Mouse (Mus musculus) v-Abl transformed pro-B cells (cell line): ENCODE data around the gene Cercam.

Experiments used
- in situ Hi-C, 2 experiments: fragments of 400-800 bp; cut with MboI; formaldehyde crosslinking; loops; one replicate each; pipeline ENCODE4 v1.15.1; 2025; ENCODE audit not compliant: unreplicated experiment in 2 of 2

The Cercam gene

DNA sequence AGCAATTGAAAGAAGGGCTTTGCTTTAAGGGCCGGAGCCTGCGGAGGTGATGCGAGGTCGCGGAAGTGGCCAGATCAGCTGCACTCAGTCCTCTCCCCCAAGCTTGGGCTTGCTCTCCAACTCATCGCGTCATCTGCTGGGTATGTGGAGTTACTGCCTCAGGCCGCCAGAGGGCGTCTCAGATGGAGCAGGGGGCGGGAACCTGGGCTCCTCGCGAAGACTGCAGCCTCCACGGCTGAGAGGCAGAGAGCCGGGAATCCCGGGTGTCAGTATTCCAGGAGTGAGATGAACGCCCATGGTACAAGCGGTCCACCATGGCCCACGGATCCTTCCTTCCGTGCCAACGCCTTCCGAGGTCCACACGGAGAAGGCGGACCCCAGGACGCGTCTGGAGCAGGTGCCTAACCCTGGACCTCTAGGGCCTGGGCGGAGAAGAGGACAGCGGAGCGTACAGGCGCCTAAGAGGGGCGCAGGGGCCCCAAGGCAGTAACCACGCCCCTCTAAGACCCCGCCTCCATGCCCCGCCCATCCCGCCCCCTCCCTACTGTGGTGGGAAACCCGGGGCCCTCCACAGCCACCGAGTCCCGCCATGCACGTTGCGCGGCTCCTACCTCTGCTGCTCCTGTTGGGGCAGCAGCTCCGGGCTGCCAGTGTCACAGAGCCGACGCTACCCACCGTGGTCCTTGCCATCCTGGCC is at the start of gene Cercam:
Cercam (plus strand) TSS at position 216 of the 697 bp plus-strand sequence.
- in situ Hi-C loops = loop anchor here in 1 of 2 experiments (10.0 kb wide), 1 partner anchor 104 kb away; no protein-coding TSS in a partner anchor

DNA sequence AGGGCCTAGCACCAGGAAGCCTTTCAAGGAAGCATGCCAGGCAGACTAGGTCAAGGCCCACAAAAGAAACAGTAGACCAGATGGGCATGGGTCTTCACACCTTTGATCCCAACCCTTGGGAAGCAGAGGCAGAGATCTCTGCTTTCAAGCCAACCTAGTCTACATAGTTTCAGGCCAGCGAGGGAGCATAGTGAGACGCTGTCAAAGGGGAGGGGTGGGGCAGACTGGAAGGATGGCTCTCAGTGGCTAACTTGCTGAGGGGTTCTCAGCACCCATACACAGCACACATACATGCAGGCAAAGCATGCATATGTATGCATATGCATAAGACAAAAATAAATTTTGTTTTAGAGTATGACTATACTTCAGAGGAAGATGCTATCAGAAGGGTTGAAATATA is 49.6 kb upstream of the Cercam start:
- in situ Hi-C loops = loop anchor here (5.0 kb wide), 3 partner anchors 38 to 158 kb away; no protein-coding TSS in a partner anchor

DNA sequence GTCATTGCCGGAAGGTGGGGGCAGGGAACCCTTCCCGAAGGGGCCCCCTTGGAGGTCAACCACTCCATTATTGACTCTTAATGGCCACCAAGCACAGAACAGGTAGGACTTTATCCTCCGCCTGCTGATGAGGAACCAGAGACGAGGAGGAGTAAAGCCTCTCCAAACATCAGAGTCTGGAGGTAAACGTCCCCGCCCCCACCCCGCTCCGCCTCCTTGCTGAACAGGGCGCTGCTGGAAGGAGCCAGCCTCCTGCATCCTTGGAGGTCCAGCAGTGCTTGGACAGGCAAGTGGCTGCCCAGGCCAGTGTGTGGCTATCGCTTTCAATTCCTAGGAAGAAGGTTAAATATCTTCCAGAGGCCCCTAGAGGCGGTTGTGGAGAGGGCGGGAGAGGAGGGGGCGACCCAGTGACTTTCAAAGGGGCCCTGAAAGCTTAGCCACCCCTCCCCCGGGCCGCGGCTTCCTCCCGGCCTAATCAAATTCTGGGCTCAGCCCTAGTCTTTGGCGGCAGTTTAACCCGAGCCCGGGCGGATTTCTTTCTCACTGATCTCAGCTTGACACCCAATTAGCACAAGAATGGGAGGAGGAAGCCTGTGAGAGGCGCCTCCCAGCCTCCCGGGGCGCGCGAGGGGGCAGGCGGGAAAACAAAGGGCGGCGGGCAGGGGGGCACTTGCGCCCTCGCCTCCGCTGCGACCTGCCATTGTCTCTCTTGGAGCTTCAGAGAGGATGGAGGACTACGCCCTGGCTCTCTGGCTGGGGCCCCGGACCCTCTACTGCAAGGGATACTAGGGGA is 48.7 kb upstream of the Cercam start, which contains the start of gene Urm1:
Urm1 (plus strand) TSS at position 51 of the 793 bp plus-strand sequence.
- in situ Hi-C loops = no loop called here

DNA sequence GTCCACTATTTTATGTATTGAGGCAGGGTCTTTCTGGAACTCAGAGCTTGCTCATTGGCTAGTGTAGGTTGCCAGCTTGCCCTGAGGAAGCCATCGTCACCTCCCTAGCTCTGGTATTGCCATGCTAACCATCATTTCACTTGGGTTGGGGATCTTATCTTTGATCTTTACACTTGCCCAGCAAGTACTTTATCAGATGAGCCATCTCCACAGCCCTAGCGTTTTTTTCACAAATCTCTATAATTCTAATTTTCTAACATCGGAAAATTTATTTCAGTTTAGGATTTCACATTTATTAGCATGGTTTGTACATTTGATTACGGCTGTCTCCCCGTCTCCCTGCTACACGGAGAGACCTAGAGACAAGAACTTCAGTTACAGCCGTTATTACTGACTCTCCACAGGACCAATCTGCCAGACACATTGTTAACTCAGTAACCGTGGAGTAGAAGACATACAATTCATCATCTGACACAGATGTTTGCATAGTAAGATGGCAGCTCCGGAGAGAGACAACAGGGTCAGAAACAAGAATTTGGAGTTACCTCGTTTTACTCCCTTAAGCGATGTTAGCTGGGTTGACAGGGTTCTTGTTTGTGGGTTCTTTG is 42.5 kb upstream of the Cercam start:
- in situ Hi-C loops = no loop called here

DNA sequence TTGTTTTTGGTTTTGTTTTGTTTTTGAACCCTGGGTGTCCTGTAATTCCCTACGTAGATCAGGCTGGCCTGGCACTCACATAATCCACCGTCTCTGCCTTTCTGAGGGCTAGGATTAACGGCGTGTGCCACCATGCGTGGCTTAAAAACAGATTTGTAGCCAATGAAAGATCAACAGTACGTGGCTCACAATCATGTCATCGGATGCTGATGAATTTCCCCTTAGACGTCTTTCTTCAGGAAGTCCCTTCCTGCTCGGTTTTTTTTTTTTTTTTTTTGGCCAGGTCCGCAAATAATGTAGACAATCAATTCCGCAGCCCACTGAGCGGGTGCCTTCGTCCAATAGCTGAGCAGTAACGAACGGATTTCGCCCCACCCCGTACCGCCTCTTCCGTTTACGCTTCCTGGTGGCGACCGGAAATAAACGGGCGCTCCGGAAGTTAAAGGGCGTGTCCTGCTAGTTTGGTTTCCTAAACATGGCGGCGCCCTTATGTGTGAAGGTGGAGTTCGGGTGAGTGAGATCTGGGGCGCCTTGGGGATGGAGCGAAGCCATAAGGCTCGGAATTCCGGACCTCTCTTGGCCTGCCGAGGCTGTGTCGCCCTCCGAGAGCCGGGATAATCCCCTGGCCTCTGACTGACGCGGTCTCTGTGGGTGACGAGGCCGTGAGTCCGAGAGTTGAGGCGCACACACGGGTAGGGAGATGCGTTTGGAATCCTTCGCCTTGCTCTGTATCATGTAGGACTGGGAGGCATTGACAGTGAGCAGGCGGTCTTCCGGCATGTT is 41.8 kb upstream of the Cercam start:
- in situ Hi-C loops = no loop called here

DNA sequence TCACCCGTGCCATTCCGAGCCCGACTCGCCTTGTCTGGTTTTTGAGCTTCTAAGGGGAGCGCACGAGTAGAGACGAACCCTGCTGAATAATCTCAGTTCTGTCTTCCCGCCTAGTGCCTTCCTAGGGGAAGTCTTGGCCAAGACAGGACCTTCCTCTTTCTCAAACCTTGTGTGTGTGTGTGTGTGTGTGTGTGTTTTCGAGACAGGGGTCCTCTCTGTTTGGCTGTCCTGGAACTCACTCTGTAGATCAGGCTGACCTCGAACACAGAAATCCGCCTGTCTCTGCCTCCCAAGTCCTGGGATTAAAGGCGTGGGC is 41.3 kb upstream of the Cercam start:
- in situ Hi-C loops = no loop called here

DNA sequence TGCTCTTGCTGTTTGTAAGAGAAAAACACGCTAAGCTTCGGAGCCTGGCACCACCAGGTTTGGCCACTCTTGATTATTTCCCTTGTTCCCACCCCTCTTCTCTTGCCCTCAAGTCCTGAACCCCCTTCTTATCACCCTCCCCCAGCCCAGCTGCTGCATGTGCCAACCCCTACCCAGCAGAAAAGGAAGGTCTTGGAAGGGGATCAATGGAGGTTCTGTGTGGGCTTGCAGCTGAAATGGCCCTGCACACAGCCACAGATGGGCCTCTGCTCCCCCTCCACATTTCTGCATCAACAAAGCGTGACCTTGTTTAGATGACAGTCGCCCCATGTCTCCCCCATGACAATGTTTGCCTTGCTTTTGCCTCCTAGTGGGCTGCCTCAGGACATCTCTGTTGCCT is 37.9 kb upstream of the Cercam start:
- in situ Hi-C loops = no loop called here

DNA sequence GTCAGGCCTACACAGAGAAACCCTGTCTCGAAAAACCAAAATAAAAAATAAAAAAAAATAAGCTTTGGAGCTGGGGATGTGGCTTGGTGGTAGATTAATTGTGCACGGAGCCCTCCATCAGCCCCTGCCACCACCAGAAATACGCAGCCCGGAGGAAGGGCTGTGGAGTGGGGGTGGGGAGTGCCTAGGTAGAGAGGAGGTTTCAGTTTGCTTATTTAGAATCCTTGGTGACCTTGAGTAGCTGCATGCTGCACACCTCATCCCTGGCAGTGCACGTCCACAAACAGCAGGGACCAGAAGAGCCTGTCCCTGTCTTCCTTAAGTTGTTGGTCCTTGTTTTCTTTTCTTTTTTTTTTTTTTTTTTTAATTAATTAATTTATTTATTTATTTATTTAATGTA is 35.2 kb upstream of the Cercam start:
- in situ Hi-C loops = no loop called here

DNA sequence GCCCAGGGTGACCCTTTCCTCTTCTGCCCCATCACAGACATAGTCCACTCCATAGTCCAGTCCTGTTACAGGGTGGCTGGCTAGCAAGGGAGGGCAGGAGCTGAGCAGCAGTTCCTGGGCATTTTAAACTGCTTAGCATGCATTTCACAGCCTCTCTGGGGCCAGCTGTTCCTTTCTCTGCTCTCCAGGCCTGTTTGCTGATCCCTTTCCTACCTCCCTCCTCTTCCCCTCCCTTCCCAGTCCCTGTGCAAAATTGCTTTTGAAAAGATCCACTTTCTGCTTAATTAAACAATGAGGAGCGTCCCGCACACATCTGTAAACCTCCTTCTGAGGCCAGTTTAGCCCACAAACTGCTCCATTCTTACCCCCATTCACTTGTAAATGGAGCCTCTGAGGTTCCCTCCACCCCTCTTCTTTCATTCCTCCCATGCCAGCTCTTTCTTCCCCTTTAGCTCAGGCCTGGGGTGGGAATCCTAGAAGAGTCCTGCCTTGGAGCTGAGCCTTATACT is 33.5 kb upstream of the Cercam start:
- in situ Hi-C loops = no loop called here

DNA sequence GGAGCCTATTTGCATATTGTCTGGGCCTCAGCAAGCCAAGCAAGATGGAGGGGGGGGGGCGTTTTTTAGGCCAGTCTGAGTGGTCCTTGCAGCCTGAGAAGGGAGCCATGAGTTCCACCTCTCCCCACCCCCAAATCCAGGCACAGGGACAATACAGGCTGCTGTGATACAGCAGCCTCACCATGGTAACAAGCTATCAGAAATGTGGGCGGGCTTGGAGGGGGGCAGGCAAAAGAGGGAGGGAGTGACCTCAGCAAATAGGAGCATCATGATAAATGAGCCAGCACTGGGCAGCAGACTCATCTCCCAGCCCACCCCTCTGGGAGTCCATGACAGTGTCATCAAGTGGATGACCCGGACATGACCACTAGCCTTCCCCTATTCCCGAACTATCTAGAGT is 29.5 kb upstream of the Cercam start:
- in situ Hi-C loops = no loop called here

DNA sequence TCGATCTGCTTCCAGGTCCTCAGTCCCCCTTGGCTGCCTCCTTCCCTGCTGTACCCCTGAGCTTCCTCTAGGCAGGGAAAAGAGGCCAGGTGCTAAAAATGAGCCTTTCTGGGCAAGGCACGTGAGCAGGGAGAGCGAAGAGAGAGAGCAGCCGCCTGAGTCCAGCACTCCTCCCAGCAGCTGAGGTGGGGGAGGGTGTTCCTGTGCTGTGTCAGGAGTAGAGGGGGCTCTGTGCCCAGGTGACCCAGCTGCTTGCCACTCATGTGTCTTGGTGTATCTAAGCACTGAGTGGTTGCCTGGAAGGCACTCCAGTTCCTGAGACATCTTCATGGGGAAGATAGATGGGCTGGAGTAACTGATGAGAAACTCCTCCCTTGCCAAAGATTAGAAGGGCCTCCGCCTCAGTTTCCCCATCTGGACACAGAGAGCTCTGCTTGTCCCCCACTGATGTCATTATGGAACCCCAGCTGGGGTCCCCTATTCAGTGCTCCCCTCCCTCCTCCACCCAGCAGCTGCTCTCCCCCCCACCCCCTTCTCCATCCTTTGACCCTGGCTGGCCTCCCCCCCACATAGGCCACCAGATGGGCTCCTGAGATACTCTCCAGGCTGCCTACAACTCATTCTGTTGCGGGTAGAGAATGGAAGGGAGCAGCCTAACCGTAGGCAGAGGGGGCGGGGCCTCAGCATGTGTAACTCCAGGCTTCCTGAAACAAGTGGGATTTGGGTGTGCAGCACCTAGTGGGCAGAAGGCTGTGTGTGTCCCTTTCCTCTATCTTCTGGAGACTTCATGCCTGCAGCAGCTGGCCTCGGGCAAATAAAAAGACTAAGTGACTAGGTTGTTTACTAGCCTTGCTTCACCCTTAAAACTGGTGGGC is 25.5 kb upstream of the Cercam start:
- in situ Hi-C loops = no loop called here

DNA sequence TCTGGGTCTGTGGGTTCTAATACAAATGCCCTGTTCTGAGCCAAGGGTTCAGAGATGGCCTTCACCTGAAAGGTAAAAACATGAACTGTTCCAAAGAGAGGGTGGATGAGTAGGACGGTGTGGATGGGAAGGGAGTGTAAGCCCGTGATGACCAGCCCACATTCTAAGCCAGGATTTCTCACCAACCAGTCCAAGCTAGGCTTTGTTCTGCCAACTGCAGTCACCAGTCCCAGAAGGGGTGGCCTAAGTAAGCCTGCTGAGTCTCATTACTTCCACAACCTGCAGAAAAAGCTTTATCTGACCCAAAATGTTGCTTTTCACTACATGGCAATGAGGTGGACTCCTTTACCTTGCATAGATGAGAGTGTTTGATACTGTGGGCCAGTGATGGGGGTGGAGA is 24.8 kb upstream of the Cercam start:
- in situ Hi-C loops = no loop called here

DNA sequence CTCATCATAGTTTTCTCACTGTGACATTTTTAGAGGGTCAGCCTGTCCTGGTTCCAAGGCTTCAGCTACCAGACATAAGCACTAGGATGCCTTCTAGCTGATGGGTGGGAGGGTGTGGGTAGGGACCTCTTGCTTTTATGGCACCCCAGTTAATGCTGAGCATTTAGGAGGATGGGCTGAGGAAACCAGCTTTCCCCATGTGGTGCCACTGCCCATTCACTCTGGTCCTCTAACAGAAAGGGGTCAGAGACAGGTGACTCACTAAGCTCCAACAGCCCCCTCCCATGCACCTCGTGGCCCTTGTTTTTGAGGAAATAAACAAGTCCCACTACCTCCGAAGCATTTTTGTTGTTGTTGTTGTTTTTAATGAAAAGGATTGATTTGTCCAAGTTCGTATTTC is 24.3 kb upstream of the Cercam start:
- in situ Hi-C loops = no loop called here

DNA sequence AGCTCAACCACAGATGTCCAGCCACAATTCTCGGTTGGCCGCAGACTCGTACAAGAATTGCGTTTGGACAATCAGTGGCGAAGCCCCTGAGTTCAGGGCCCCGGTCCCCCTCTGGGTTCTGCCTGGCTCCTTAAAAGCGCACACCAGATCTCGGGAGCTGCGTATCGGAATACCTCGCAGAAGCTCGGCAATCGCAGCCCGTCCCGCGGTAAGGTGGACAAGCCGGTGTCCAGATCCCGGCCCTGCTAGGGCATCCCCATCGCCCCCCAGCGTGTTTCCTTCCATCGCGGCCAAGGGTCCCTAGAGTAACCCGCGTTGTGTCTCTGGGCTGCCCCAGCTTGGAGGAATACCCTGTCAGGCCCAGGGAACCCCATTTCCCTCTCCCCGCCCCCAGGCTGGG is 23.3 kb upstream of the Cercam start:
- in situ Hi-C loops = no loop called here

DNA sequence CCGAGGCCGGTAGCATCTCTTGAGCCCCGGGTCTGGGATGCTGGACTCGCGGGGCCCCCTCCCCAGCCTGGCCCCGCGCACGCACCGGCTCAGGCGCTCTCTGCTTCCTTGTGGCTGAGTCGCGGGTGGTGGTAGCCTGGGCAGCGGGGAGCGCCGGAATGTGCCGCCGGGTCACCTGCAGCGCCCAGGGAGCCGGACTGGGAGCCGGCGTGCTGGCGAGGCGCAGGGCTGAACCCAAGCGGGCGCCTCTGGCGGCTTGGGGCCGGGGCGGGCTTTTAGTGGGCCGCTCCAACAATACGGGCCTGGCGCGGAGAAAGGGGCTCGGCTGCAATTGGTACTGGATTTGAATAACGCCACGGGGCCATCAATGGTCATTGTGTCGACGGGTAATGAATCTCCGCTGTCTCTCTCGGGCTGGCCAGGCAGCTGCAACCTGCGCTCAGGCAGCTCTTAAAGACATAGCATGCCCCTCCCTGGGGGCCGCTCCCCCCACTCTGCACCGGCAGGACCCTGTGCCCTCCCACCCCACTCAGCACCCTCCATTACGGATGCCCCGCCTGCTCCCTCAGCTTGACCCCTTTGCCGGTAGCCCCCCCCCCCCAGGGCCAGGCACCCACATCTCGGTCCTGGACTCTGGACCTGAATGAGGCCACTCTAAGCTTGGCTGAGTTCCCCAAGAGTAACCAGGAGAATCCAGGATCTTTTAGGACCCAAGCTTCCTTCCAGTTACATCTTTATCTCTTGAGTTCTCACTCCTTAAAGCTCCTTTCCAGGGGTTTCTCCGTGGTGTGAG is 22.7 kb upstream of the Cercam start:
- in situ Hi-C loops = no loop called here

DNA sequence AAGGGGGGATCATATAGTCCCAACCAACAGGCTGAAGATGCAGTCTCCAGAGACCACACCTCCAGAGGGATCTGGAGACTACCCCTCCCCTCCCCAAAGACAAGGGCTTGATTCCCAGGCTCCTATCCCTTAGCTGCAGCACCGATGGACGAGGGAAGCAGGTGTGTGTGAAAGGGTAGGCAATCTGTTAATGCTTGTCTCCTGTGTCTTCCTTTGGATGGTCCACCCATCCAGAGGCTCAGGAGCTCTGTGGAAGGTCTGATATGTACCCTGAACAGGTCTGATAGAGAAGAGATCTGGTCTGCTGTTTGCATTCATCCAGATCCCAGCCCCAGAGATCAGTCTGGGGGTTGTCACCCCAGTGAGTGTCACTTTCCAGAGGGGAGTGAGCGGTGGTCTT is 22.1 kb upstream of the Cercam start:
- in situ Hi-C loops = no loop called here

DNA sequence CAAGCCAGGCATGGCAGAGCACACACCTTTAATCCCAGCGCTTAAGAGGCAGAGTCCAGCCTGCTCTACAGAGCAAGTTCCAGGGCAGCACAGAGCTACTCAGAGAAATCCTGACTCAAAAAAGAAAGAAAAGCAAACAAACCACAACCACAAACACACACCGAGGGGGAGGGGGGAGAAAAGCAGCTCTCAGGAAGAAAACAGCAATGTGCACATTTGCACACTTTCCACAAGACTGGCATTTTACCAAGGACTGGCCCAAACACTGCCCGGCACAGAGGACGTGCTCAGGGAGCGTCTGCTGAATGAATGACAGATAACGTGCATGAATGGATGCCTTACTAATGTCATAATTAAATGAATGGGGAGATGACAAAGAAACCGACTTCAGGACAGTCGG is 19.9 kb upstream of the Cercam start:
- in situ Hi-C loops = no loop called here

DNA sequence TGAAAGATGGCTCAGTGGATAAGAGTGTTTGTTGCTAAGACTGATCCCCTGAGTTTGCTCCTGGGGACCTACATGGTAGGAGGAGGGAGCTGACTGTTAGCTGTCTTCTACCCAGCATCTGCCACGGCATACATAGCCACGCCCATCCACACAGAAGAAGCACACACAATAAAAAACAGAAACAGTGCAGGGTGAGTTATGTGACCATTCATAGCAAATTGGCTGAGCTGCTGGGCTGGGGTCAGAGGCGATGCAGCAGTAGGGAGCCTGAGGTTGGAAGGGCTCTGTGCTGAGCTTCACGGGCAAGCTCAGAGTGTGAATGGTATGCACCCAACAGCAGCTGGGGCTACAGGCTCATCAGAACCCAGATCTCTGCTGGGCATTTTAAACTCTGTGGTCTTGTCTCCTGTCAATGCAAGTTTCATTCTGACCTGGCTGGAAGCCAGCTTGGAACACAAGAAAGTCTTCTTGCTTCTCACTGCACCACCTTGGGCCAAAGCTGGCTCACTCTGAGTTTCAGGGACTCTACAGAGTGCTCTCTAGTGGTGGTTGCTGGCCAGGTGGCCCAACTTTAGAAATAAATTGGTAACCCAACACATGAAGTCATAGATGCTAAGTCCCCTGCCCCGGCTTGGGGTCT is 19.0 kb upstream of the Cercam start:
- in situ Hi-C loops = no loop called here
